Mouse (Mus musculus) embryonic fibroblast, embryonic 13.5 days (primary cell): ENCODE results near the gene Lcat.

Experiments used
- CTCF ChIP-seq: IDR thresholded peaks from 2 replicates; pipeline ENCODE4 v1.5.1; 2011; ENCODE audit warnings: mild to moderate bottlenecking, control low read depth, low read length, moderate library complexity, borderline replicate concordance; ENCODE audit not compliant: insufficient read depth
- POLR2A ChIP-seq: IDR thresholded peaks from 2 replicates; pipeline ENCODE4 v1.6.1; 2011; ENCODE audit warnings: low read depth, mild to moderate bottlenecking, control low read depth, low read length, moderate library complexity

- TF ChIP-seq CTCF (no peak), POLR2A (no peak)
Measured at GRCm38 (mm10) chr8:105961101-105961500, 17.9 kb upstream of the Lcat start.
